Mouse (Mus musculus) ES-E14 (cell line): ENCODE results near the gene Znrf4. TPM values are rescaled to one million over a fixed set of nuclear protein-coding genes. Genes with fewer than 3 reads are reported as not detected.

Source experiments
- DNase-seq: peaks from one replicate; pipeline ENCODE4 v3.0.0-alpha.2; 2013; ENCODE audit warnings: low read depth, low spot score
- H3K27ac ChIP-seq: 2 replicates; pipeline ENCODE4 v1.5.1; 2012; ENCODE audit warnings: low read depth, mild to moderate bottlenecking, low read length, moderate library complexity, mixed read lengths; ENCODE audit not compliant: poor library complexity, insufficient read depth, severe bottlenecking
- H3K36me3 ChIP-seq: 2 replicates; pipeline ENCODE4 v1.6.1; 2012; ENCODE audit warnings: mild to moderate bottlenecking, low read length, moderate library complexity, mixed read lengths; ENCODE audit not compliant: control insufficient read depth, poor library complexity, insufficient read depth, severe bottlenecking
- H3K4me1 ChIP-seq, 2 experiments: fragments of 150-350 bp in 1 of 2; sonication (generic) in 1 of 2; 2 replicates each; pipeline ENCODE4 v1.6.1; 2012; ENCODE audit warnings: low read length in 2 of 2, mild to moderate bottlenecking in 1 of 2, mixed read lengths in 1 of 2; ENCODE audit not compliant: control insufficient read depth in 2 of 2, insufficient read depth in 2 of 2, poor library complexity in 1 of 2
- H3K4me3 ChIP-seq, 2 experiments: fragments of 150-350 bp in 1 of 2; sonication (generic) in 1 of 2; 2 replicates each; pipeline ENCODE4 v1.5.1; 2012; ENCODE audit warnings: low read length in 2 of 2, low read depth in 1 of 2, mild to moderate bottlenecking in 1 of 2, mixed read lengths in 1 of 2; ENCODE audit not compliant: insufficient read depth in 1 of 2, poor library complexity in 1 of 2, severe bottlenecking in 1 of 2
- H3K9ac ChIP-seq: 2 replicates; pipeline ENCODE4 v1.6.1; 2012; ENCODE audit warnings: low read depth, mild to moderate bottlenecking, low read length, mixed read lengths; ENCODE audit not compliant: poor library complexity, insufficient read depth, severe bottlenecking
- H3K9me3 ChIP-seq: fragments of 150-350 bp; sonication (generic); 2 replicates; pipeline ENCODE4 v1.6.1; 2012; ENCODE audit warnings: low read depth, mild to moderate bottlenecking, low read length; ENCODE audit not compliant: control insufficient read depth, insufficient read depth
- CHD2 ChIP-seq: IDR thresholded peaks from 2 replicates; pipeline ENCODE4 v1.6.1; 2014; ENCODE audit warnings: mild to moderate bottlenecking, low read depth, low read length, inconsistent platforms
- HCFC1 ChIP-seq: IDR thresholded peaks from 2 replicates; pipeline ENCODE4 v1.6.1; 2012; ENCODE audit warnings: low read length, inconsistent platforms, borderline replicate concordance; ENCODE audit not compliant: insufficient read depth
- MAFK ChIP-seq: IDR thresholded peaks from 2 replicates; pipeline ENCODE4 v1.6.1; 2014; ENCODE audit warnings: mild to moderate bottlenecking, low read depth, low read length, inconsistent platforms; ENCODE audit not compliant: insufficient read depth
- ZC3H11A ChIP-seq: IDR thresholded peaks from 2 replicates; pipeline ENCODE4 v1.6.1; 2012; ENCODE audit warnings: low read depth, mild to moderate bottlenecking, inconsistent platforms, low read length, borderline replicate concordance
- ZNF384 ChIP-seq: IDR thresholded peaks from 2 replicates; pipeline ENCODE4 v1.6.1; 2012; ENCODE audit warnings: low read depth, low read length, inconsistent platforms
- in situ Hi-C, 2 experiments: fragments of 600-800 bp; cut with MboI; formaldehyde crosslinking; loops; one replicate each; pipeline ENCODE4 v1.15.1; 2025; ENCODE audit warnings: low sequenced_read_pairs in 2 of 2, inconsistent platforms in 1 of 2; ENCODE audit not compliant: unreplicated experiment in 2 of 2
- total RNA-seq: library from RNA; depleted of rRNA; stranded (reverse); fragments of 300-350 nt; gene quantifications from 2 replicates; pipeline ENCODE4 v1.2.3, GENCODE M21; 2012

Gene Znrf4
- total RNA-seq, 1 experiment = not detected

GRCm38 (mm10) chr17:56537912-56538311 is 25.7 kb upstream of the Znrf4 start:
- in situ Hi-C loops = no loop called here
- H3K4me3 ChIP-seq = no peak overlapping the region
- H3K36me3 ChIP-seq = no peaks in the 10 kb centered on the region
- H3K9ac ChIP-seq = no peak overlapping the region
- H3K9me3 ChIP-seq = no peaks in the 10 kb centered on the region
- DNase-seq = no peak
- no peak for TF ChIP-seq HCFC1
- TF ChIP-seq MAFK = no peak
- TF ChIP-seq ZC3H11A = no peak
- no peak for TF ChIP-seq ZNF384
- no peak for TF ChIP-seq CHD2
- no peak overlapping the region for H3K27ac ChIP-seq
- H3K4me1 ChIP-seq = no peaks in the 10 kb centered on the region; a peak in 1 of 4 replicates

GRCm38 (mm10) chr17:56536874-56537273 is 24.6 kb upstream of the Znrf4 start:
- no peak overlapping the region for H3K4me3 ChIP-seq
- TF ChIP-seq ZNF384 = no peak
- no peak for TF ChIP-seq ZC3H11A
- no peak for TF ChIP-seq MAFK
- TF ChIP-seq HCFC1 = no peak
- no peak for TF ChIP-seq CHD2
- no peaks in the 10 kb centered on the region; a peak in 1 of 4 replicates for H3K4me1 ChIP-seq
- no peaks in the 10 kb centered on the region for H3K36me3 ChIP-seq
- H3K27ac ChIP-seq = no peak overlapping the region
- H3K9me3 ChIP-seq = no peaks in the 10 kb centered on the region
- no peak for DNase-seq
- in situ Hi-C loops = no loop called here
- H3K9ac ChIP-seq = no peak overlapping the region

- no peak overlapping the region for H3K27ac ChIP-seq
- no peaks in the 10 kb centered on the region for H3K9me3 ChIP-seq
- H3K9ac ChIP-seq = no peak overlapping the region
- no peak for DNase-seq
- H3K4me1 ChIP-seq = no peaks in the 10 kb centered on the region; a peak in 1 of 4 replicates
- H3K4me3 ChIP-seq = no peak overlapping the region
- in situ Hi-C loops = no loop called here
- TF ChIP-seq CHD2 = no peak
- H3K36me3 ChIP-seq = no peaks in the 10 kb centered on the region
Observed at GRCm38 (mm10) chr17:56536192-56536591, 24.0 kb upstream of the Znrf4 start.

- no peak for DNase-seq
- no peak overlapping the region for H3K4me3 ChIP-seq
- in situ Hi-C loops = no loop called here
- no peaks in the 10 kb centered on the region for H3K36me3 ChIP-seq
- H3K4me1 ChIP-seq = no peaks in the 10 kb centered on the region
- no peaks in the 10 kb centered on the region for H3K9me3 ChIP-seq
- H3K27ac ChIP-seq = no peak overlapping the region
- H3K9ac ChIP-seq = no peak overlapping the region
- no peak for TF ChIP-seq HCFC1
- TF ChIP-seq ZC3H11A = no peak
- no peak for TF ChIP-seq ZNF384
- TF ChIP-seq MAFK = no peak
- TF ChIP-seq CHD2 = no peak
Observed at GRCm38 (mm10) chr17:56524943-56525342, 12.7 kb upstream of the Znrf4 start.

GRCm38 (mm10) chr17:56522744-56523143 is 10.5 kb upstream of the Znrf4 start:
- DNase-seq = no peak
- in situ Hi-C loops = no loop called here
- Histone ChIP-seq H3K9me3 (no peaks in the 10 kb centered on the region), H3K4me1 (no peaks in the 10 kb centered on the region), H3K27ac (no peak overlapping the region), H3K9ac (no peak overlapping the region), H3K4me3 (no peak overlapping the region), H3K36me3 (no peaks in the 10 kb centered on the region)
- TF ChIP-seq ZC3H11A = no peak
- TF ChIP-seq ZNF384 = no peak
- TF ChIP-seq HCFC1 = no peak
- TF ChIP-seq MAFK = no peak
- no peak for TF ChIP-seq CHD2
